Mouse (Mus musculus): ENCODE measurements around the gene Dyrk1b.
"Not testable (repeated sequence)": the region's sequence is repeated elsewhere in the genome, so short reads cannot be mapped to it uniquely, and the experiment has no call there.

Gene Dyrk1b

GRCm38 (mm10) chr7:28179228-28179627, at the start of gene Dyrk1b:
Gene Dyrk1b, plus strand, starts transcription at chr7:28179469.
- ChIA-PET POLR2A (interaction anchor here (0.6 to 5.9 kb wide), 53 partner anchors 9 to 948 kb away, joined by 3 to 61 read pairs (median 3); partner anchors contain the start of genes Fbl (in 4 of the 4), Med29 (in 2 of the 4), Paf1 (in 2 of the 4) and Rps16 (in 2 of the 4)), CTCF (interaction anchor here in 2 of 4 experiments (0.6 to 1.1 kb wide), 8 partner anchors 10 to 1001 kb away, joined by 3 to 9 read pairs (median 4); partner anchors contain the start of genes Fbl (in 1 of the 2) and Psmd8 (in 1 of the 2))

DNA sequence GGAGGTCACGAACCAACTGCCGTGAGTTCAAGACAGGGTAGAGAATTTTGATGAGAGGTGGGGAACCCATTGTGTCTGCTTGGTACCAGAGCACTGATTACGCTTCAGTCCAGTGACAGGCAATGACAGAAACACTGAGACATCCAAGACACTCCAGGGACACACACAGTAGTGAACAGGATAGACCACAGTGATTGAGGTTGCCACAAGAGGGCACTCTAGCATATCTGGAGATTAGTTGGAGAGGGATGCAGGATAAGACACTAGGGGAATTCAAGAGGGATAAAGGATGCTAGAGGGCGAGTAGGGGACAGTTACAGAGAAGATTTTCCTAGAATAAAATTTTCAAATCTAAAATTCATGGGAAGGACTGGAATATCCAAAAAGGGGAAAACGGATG, 41.7 kb upstream of the Dyrk1b start:
- POLR2A ChIA-PET = no interaction called here
- CTCF ChIA-PET = interaction anchor here in 1 of 4 experiments (1.1 kb wide), 1 partner anchor 11 kb away, joined by 3 read pairs; no protein-coding TSS in a partner anchor

GRCm38 (mm10) chr7:28148263-28148662, 31.0 kb upstream of the Dyrk1b start:
- ChIA-PET POLR2A (interaction anchor here (0.5 to 2.4 kb wide), 37 partner anchors 8 to 823 kb away, joined by 3 to 13 read pairs (median 3); partner anchors contain the start of genes Fbl (in 4 of the 4), Dyrk1b (in 2 of the 4), Eid2 (in 2 of the 4) and Med29 (in 1 of the 4)), CTCF (interaction anchor here (0.5 to 2.5 kb wide), 66 partner anchors 8 to 1812 kb away, joined by 3 to 29 read pairs (median 4); partner anchors contain the start of genes Fbl (in 3 of the 4), 9530053A07Rik (in 2 of the 4), Eid2 (in 2 of the 4) and Selenov (in 2 of the 4))

DNA sequence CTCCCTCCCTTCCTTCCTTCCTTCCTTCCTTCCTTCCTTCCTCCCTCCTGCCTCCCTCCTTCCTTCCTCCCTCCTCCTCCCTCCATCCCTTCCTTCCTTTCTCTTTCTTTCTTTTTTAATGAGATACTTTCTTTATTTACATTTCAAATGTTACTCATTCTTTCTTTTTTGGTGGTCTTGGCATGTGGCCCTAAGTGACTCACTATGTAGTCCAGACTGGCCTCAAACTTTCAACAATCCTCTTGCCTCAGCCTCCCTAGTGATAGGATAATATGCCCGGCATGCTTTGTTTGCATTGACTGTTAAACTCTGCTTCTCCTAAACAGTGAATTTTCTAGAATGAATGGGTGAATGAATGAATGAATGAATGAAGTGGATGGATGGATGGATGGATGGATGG, 29.4 kb upstream of the Dyrk1b start:
- ChIA-PET POLR2A (interaction anchor here in 1 of 4 experiments (1.8 kb wide), 1 partner anchor 8 kb away, joined by 8 read pairs; no protein-coding TSS in a partner anchor), CTCF (interaction anchor here in 3 of 4 experiments (0.5 to 2.5 kb wide), 8 partner anchors 19 to 688 kb away, joined by 3 to 29 read pairs (median 3); partner anchors contain the start of genes Fbl (in 2 of the 3), Med29 (in 1 of the 3) and Paf1 (in 1 of the 3))

- ChIA-PET CTCF (interaction anchor here (0.5 to 1.6 kb wide), 11 partner anchors 10 to 776 kb away, joined by 3 to 16 read pairs (median 4); partner anchors contain the start of gene Fbl (in 2 of the 4)), POLR2A (interaction anchor here in 3 of 4 experiments (0.7 to 1.6 kb wide), 10 partner anchors 9 to 117 kb away, joined by 3 to 10 read pairs (median 4); partner anchors contain the start of genes Fbl (in 2 of the 3) and Dyrk1b (in 1 of the 3))
Observed at GRCm38 (mm10) chr7:28151584-28152221, 27.6 kb upstream of the Dyrk1b start.

GRCm38 (mm10) chr7:28153595-28153994, 25.7 kb upstream of the Dyrk1b start:
- CTCF ChIA-PET, POLR2A ChIA-PET: not testable (repeated sequence)

- POLR2A ChIA-PET = interaction anchor here in 1 of 4 experiments (3.2 kb wide), 1 partner anchor 10 kb away, joined by 8 read pairs; no protein-coding TSS in a partner anchor
- CTCF ChIA-PET = interaction anchor here in 2 of 4 experiments (1.1 to 1.2 kb wide), 2 partner anchors 11 kb away, joined by 3 read pairs; no protein-coding TSS in a partner anchor
Observed at GRCm38 (mm10) chr7:28159292-28159691, 20.0 kb upstream of the Dyrk1b start.

DNA sequence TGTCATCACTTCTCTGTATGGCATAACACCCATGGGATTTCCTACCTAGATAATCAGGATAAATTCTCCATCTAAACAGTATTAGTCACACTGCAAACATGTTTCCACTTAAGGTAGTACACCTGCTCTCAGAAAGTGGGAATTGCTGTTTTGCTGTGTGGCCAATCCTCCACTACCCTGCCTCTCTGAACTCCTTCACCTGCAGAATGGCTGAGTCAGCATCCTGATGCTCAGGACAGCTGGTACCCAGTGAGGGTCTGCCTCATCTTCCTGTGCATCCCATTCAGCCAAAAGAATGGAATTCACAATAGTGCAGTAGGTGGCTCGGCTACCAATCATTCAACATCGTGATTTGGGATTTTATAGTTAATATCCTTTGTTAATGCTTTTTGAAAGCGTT, 19.4 kb upstream of the Dyrk1b start:
- ChIA-PET CTCF (interaction anchor here in 2 of 4 experiments (1.1 to 1.2 kb wide), 2 partner anchors 11 to 12 kb away, joined by 3 read pairs; no protein-coding TSS in a partner anchor), POLR2A (interaction anchor here in 2 of 4 experiments (0.5 to 3.2 kb wide), 3 partner anchors 8 to 300 kb away, joined by 3 to 8 read pairs (median 3); no protein-coding TSS in a partner anchor)

DNA sequence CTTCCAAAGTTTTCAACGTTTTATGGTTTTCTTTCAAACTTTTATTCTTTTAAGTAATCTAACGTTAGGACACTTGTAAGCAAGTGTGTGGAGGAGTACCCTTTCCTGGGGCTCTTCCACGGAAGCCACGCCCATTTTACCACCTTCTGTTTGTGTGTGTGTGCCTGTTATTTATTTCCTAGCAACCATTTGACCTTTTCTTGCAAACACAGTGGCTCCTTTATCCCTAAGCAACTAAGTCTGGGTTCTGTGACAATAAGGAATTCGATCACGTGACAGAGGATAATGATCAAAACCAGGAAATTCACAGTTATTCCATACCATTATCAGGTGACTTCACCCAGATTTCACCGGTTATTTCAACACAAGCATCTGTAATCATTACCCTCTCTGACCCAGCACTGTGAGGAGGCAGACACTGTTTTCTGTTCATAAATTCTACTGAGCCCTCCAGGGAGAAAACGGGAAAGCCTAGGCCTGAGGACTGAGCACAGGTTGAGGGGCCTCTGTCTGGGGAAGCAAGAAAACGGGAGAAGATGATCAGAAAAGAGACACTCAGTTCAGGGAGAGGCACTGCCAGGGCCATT, 18.0 kb upstream of the Dyrk1b start:
- ChIA-PET CTCF (interaction anchor here in 1 of 4 experiments (0.5 to 1.6 kb wide), 4 partner anchors 9 to 60 kb away, joined by 3 to 6 read pairs (median 3); no protein-coding TSS in a partner anchor), POLR2A (interaction anchor here in 2 of 4 experiments (0.7 to 1.8 kb wide), 3 partner anchors 12 to 44 kb away, joined by 3 to 5 read pairs (median 4); partner anchors contain the start of gene Dyrk1b (in 1 of the 2))

GRCm38 (mm10) chr7:28165406-28165805, 13.9 kb upstream of the Dyrk1b start:
- CTCF ChIA-PET = interaction anchor here in 1 of 4 experiments (0.5 to 0.8 kb wide), 2 partner anchors 14 to 816 kb away, joined by 3 read pairs; partner anchors contain the start of gene Eif3k
- POLR2A ChIA-PET = no interaction called here

GRCm38 (mm10) chr7:28168320-28169115, 10.8 kb upstream of the Dyrk1b start:
- ChIA-PET CTCF (interaction anchor here (0.5 to 2.9 kb wide), 23 partner anchors 11 to 668 kb away, joined by 3 to 29 read pairs (median 3); partner anchors contain the start of genes Dyrk1b (in 1 of the 4), Eid2 (in 1 of the 4), Ttc9b (in 1 of the 4) and Zfp607b (in 1 of the 4)), POLR2A (interaction anchor here in 3 of 4 experiments (0.5 to 6.0 kb wide), 33 partner anchors 11 to 642 kb away, joined by 3 to 61 read pairs (median 4); partner anchors contain the start of genes Dyrk1b (in 3 of the 3), Med29 (in 3 of the 3), Paf1 (in 3 of the 3) and Supt5 (in 2 of the 3))

DNA sequence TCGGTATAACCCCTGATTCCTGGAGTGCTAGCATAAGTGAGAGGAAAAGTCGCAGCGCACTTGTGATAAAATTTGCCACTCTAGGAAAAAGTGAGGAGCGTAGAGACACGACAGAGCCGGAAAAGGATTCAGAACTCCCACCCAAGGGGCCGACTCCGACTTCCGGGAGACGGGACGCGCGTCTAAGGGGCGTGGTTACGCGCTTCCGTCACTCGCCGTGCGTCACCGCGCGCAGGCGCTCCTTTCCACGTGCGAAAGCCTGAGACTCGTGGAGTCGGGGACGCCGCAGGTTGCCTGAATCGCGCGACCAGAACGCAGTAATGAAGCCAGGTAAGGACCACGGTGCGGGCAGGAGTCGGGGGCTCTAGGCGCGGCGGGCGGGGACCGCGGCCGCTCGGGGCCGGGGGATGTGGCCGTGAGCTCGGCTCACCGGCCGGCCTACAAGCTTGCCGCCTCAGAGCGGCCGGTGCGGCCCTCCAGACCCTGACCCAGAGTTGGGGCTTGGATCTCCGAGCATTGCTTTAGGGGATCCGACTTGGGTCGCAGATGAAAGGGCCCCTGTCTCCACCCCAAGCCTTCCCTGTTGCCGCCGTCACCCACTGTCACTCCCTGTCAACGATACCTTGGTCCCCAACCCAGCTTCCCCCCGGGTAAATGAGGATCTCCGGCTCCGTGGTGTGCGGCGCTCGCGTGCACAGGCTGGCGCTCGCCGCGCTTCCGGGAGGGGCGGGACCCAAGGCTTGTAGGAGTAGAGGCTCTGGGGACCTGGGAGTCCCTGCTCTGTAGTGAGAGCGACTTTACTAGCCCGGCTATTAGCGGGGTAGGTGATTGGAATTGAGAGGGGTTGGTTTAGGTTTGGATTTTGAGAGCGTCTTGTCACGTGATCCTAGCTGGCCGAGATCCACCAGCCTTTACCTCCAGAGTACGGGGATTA, 9.5 kb upstream of the Dyrk1b start, which contains the start of gene Fbl:
Gene Fbl, plus strand, starts transcription at position 222 of the 934 bp plus-strand sequence.
- ChIA-PET CTCF (interaction anchor here (0.6 to 2.9 kb wide), 22 partner anchors 10 to 788 kb away, joined by 3 to 29 read pairs (median 4); partner anchors contain the start of genes Dyrk1b (in 1 of the 4), Ttc9b (in 1 of the 4) and Zfp607b (in 1 of the 4)), POLR2A (interaction anchor here (0.5 to 6.0 kb wide), 47 partner anchors 10 to 753 kb away, joined by 3 to 61 read pairs (median 4); partner anchors contain the start of genes Dyrk1b (in 3 of the 4), Med29 (in 3 of the 4), Paf1 (in 3 of the 4) and Rps16 (in 2 of the 4))

GRCm38 (mm10) chr7:28175358-28175757, 3.9 kb upstream of the Dyrk1b start:
- POLR2A ChIA-PET = interaction anchor here in 1 of 4 experiments (1.4 kb wide), 1 partner anchor 20 kb away, joined by 3 read pairs; no protein-coding TSS in a partner anchor

DNA sequence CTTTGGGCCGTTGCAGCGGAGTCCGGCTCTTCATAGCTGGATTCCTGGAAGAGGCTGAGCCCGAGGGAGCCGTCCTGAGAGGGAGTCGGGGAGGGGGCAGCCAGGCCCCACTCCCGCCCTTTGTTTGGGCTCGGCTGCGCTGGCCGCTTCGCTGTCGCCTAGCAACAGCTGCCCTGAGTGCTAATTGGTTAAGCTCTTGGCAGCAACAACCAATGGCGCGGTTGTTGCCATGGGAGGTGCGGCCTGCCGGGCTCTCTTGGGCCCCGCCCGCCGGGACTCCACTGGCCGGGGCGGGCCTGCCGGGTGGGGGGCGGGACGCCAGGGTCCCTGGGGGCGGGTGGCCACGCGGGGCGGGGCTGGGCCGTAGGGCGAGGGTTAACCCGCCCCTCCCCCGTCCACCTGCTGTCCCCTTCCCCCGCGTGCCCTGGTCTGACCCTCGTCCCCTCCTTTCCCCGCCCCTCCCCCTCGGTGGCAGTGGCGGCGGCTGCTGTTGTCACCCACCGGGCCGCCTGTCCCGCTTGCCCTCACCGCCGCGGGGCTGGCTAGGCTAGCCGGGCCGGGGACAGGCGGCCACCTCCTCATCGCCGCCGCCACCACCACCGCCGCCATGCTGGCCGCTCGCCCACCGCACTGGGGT, 590 bp downstream of the Dyrk1b start:
- ChIA-PET POLR2A (interaction anchor here (0.6 to 5.9 kb wide), 61 partner anchors 10 to 984 kb away, joined by 3 to 61 read pairs (median 3); partner anchors contain the start of genes Fbl (in 4 of the 4), Med29 (in 2 of the 4), Paf1 (in 2 of the 4) and Rps16 (in 2 of the 4)), CTCF (interaction anchor here (0.6 to 1.2 kb wide), 11 partner anchors 11 to 1001 kb away, joined by 3 to 9 read pairs (median 4); partner anchors contain the start of genes Fbl (in 1 of the 4) and Psmd8 (in 1 of the 4))

More at GRCm38 (mm10) chr7:28175358-28175757, 3.9 kb upstream of the Dyrk1b start:
- CTCF ChIA-PET = no interaction called here

DNA sequence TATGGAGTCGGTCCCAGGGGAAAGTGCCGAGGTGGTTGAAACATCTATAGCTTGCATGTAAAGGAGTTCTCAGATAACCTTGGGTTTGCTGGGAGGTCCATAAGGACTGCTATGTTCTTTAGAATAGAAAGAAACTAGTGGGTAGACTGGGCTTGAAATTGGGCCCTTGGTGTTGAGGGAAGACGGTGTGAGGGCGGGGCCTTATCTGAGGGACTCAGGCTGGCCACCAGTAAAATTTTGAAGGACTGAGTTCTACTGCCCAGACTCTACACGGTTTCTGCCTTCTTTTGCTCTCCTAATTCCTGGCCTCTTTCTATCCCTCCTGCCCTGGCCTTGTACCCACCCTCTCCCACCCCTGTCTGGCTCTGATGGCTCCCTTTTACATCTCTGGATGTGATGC, 1.6 kb downstream of the Dyrk1b start:
- ChIA-PET CTCF (interaction anchor here in 1 of 4 experiments (1.2 kb wide), 1 partner anchor 23 kb away, joined by 3 read pairs; no protein-coding TSS in a partner anchor), POLR2A (interaction anchor here in 3 of 4 experiments (0.5 to 5.9 kb wide), 11 partner anchors 11 to 698 kb away, joined by 3 to 61 read pairs (median 8); partner anchors contain the start of genes Fbl (in 3 of the 3) and Rps16 (in 1 of the 3))

Measured in embryonic stem cell, embryonic (primary cell).